Mouse (Mus musculus) heart, embryonic 12.5 days (tissue): ENCODE measurements at regions not wholly inside any gene's neighbourhood (a gene's known extent, or its start where the extent isn't known, plus 50 kb on each side); places are given as distances from the start of the nearest gene placed in this dataset.

ENCODE experiments used
- ATAC-seq: fragments of 200-750 bp; cut with Nextera tagmentation; 2 replicates; pipeline ENCODE4 v1.8.0; 2017; ENCODE audit warnings: moderate TSS enrichment, moderate library complexity; ENCODE audit not compliant: insufficient number of reproducible peaks, low FRiP score
- H3K27ac ChIP-seq: fragments of 300-500 bp; sonication (generic); 2 replicates; pipeline ENCODE4 v1.5.1; 2016; ENCODE audit warnings: mild to moderate bottlenecking, moderate library complexity; ENCODE audit not compliant: poor library complexity, severe bottlenecking
- H3K27me3 ChIP-seq: fragments of 300-500 bp; sonication (generic); replicated peaks from 2 replicates; pipeline ENCODE4 v1.6.1; 2016; ENCODE audit warnings: mild to moderate bottlenecking, moderate library complexity
- H3K36me3 ChIP-seq: fragments of 300-500 bp; sonication (generic); 2 replicates; pipeline ENCODE4 v1.6.1; 2016; ENCODE audit warnings: mild to moderate bottlenecking, moderate library complexity
- H3K4me1 ChIP-seq: fragments of 300-500 bp; sonication (generic); replicated peaks from 2 replicates; pipeline ENCODE4 v1.6.1; 2016; ENCODE audit warnings: mild to moderate bottlenecking
- H3K4me2 ChIP-seq: fragments of 300-500 bp; sonication (generic); 2 replicates; pipeline ENCODE4 v1.6.1; 2016; ENCODE audit warnings: mild to moderate bottlenecking, moderate library complexity
- H3K4me3 ChIP-seq: fragments of 300-500 bp; sonication (generic); 2 replicates; pipeline ENCODE4 v1.5.1; 2016; ENCODE audit warnings: mild to moderate bottlenecking
- H3K9ac ChIP-seq: fragments of 300-500 bp; sonication (generic); 2 replicates; pipeline ENCODE4 v1.6.1; 2016; ENCODE audit warnings: mild to moderate bottlenecking, moderate library complexity
- H3K9me3 ChIP-seq: fragments of 300-500 bp; sonication (generic); replicated peaks from 2 replicates; pipeline ENCODE4 v1.6.1; 2016; ENCODE audit warnings: mild to moderate bottlenecking, moderate library complexity
- WGBS: fragments of 180-500 bp; shearing (Covaris S2); methylation state at CpG from one replicate; pipeline ENCODE4 v1.1.7; 2016; 5-methylcytosine and 5-hydroxymethylcytosine counted together

DNA sequence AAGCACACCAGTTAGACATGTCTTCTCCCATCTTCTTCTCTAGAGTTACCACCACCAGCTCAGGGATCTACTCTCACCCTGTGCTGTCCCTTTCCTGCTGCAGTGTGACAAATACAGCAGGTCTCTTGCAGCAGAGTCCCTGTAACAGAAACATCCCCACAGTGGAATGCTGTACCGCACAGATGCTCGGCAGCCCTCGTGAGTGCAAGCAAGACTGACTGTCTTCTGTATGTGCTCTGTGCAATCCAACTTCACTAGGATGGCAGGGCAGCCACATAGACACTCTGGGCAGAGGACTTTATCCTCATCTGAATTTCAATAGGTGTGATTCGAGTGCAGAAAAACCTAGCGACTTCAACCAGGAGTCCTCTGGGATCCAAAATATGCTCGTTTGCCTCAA, 84.1 kb upstream of the Cxcl12 start:
- Histone ChIP-seq H3K4me3 (no peak overlapping the region), H3K36me3 (no peaks in the 10 kb centered on the region), H3K4me1 (no peaks in the 10 kb centered on the region), H3K27ac (no peak overlapping the region), H3K27me3 (0 out of 2 replicates have a peak, but pooled peaks cover 7% of the 10 kb centered on the region), H3K9ac (no peak overlapping the region), H3K4me2 (no peak overlapping the region), H3K9me3 (no peaks in the 10 kb centered on the region)
- no peak for ATAC-seq
- 53% methylated on average over 6 of the region's 6 CpGs for WGBS

DNA sequence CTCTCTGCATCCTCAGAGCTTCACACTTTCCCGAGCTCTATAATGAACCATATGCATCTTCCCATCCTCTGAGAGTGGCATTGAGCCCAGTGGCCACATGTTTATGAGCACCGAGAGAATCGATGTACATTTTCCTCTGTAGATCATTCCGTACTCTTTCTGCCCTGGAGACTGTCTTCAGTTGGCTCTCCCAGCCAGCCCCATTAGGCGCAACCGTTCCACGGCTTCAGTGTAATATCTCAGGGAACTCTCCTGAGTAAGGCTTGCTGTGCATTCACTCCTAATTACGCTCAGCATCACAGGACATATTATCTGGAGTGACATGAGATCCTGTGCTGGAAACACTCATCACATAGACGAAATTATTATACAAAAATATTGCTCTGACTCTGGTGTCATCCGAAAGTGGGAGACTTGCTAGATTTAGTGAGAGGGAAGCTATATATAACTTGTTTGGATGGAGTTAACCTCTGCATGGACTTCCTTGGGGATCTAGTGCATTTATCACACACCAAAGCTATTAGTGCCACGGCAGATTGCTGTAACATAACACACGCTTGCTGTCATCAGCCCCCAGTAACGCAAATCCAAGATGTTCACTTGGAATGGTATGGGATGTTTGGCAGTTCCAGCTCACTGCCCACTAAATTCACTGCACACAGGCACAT, 83.4 kb upstream of the Cxcl12 start:
- Histone ChIP-seq H3K27me3 (0 out of 2 replicates have a peak, but pooled peaks cover 7% of the 10 kb centered on the region), H3K4me3 (no peak overlapping the region), H3K4me2 (no peak overlapping the region), H3K36me3 (no peaks in the 10 kb centered on the region), H3K27ac (no peak overlapping the region), H3K9ac (no peak overlapping the region; the same call in 1 of the 2 replicates), H3K9me3 (no peaks in the 10 kb centered on the region), H3K4me1 (no peaks in the 10 kb centered on the region)
- WGBS, result 60% methylated on average over 13 of the region's 13 CpGs
- no peak for ATAC-seq

DNA sequence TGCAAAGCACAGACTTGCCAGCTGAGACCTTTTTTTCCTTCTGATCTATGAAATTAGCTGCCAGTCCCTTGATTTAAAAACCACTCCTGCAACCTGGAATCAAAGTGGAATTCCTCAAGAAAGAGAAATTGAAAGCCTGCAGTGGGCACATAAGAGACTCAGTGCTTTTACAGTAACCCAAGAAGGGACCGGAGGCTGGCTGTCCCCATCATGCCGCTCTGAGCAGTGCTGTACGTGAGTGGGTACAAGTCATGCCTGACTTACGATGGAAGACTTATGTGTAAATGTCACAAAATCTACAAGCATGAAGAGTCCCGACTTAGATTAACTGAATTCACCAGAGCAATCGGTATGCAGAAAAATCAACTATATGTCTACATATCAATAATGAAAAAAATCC, 73.6 kb upstream of the Cxcl12 start:
- Histone ChIP-seq H3K27ac (no peak overlapping the region), H3K4me3 (no peak overlapping the region), H3K4me1 (no peaks in the 10 kb centered on the region), H3K9me3 (no peaks in the 10 kb centered on the region), H3K27me3 (no peaks in the 10 kb centered on the region; the same call in 1 of the 2 replicates), H3K9ac (no peak overlapping the region), H3K4me2 (no peak overlapping the region), H3K36me3 (no peaks in the 10 kb centered on the region)
- ATAC-seq, result no peak
- 86% methylated on average over 6 of the region's 6 CpGs for WGBS

DNA sequence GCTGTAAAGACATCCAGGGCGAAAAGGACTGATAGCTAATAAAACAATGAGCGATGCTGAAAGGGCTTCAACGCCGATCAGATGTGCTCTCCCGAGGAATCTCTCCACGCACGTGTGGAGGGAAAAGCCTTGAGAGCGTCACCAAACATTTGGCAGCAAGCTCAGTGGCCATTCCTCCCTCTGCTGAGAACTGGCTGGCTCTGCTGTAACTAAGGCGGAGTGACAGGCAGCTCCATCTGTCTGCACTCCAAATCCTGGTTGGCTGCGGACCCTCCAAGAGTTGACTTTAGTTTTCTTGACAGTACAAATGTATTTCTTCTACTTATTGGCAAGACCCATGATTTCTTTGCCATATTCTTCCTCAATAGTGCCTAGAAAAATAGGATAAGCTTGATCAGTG, 68.5 kb upstream of the Cxcl12 start:
- H3K27me3 ChIP-seq, result no peaks in the 10 kb centered on the region; the same call in 1 of the 2 replicates
- no peak for ATAC-seq
- no peak overlapping the region for H3K4me3 ChIP-seq
- no peaks in the 10 kb centered on the region for H3K9me3 ChIP-seq
- no peak overlapping the region for H3K9ac ChIP-seq
- WGBS, result 42% methylated on average over 10 of the region's 10 CpGs
- H3K4me2 ChIP-seq, result no peak overlapping the region
- H3K27ac ChIP-seq, result no peak overlapping the region
- no peaks in the 10 kb centered on the region for H3K36me3 ChIP-seq
- H3K4me1 ChIP-seq, result no peaks in the 10 kb centered on the region

DNA sequence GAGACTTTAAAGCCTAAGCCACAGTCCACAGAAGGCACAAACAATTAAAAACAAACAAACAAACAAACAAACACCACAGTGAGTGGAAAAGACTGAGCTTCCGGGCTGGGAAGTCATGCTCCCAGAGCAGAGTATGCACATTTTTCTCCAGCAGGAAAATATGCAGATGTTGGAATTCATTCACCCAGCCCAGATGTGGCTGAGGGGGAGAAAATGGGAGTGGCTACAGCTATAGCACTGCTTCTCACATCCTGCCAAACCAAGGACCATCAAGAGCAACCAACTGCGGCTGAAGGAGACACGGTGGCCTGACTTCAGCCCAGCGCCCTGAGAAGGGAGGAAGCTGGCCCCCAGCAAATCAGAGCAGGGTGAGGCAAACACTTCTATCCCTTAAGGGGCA, 65.6 kb upstream of the Cxcl12 start:
- H3K4me1 ChIP-seq, result no peaks in the 10 kb centered on the region
- 77% methylated on average over 4 of the region's 4 CpGs for WGBS
- H3K9ac ChIP-seq, result no peak overlapping the region
- H3K4me2 ChIP-seq, result no peak overlapping the region
- ATAC-seq, result no peak
- no peak overlapping the region for H3K27ac ChIP-seq
- H3K4me3 ChIP-seq, result no peak overlapping the region
- H3K9me3 ChIP-seq, result no peaks in the 10 kb centered on the region
- H3K36me3 ChIP-seq, result no peaks in the 10 kb centered on the region
- no peaks in the 10 kb centered on the region; the same call in 1 of the 2 replicates for H3K27me3 ChIP-seq

DNA sequence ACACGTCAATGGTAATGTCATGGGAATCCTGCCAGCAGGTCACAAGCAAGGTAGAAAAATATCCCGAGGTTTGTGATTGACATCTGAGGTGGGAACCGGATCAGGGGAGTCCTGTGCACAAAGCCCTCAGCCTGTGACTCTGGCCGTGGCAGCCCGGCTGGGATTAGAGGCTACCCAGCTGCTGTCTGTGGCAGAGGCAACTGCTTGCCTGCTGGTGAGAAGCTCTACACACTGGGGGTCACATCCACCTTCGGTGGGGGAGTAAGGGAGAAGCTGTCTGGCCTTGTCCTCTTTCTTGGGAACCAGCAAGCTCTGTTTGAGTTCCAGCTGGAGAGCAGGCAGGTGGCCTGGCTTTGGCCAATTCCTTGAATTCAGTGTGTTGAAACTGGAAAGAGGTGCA, 64.3 kb upstream of the Cxcl12 start:
- Histone ChIP-seq H3K4me2 (no peak overlapping the region), H3K9me3 (no peaks in the 10 kb centered on the region), H3K9ac (no peak overlapping the region), H3K36me3 (no peaks in the 10 kb centered on the region), H3K4me3 (no peak overlapping the region), H3K4me1 (no peaks in the 10 kb centered on the region), H3K27ac (no peak overlapping the region), H3K27me3 (no peaks in the 10 kb centered on the region; the same call in 1 of the 2 replicates)
- WGBS, result 83% methylated on average over 6 of the region's 6 CpGs
- ATAC-seq, result no peak

DNA sequence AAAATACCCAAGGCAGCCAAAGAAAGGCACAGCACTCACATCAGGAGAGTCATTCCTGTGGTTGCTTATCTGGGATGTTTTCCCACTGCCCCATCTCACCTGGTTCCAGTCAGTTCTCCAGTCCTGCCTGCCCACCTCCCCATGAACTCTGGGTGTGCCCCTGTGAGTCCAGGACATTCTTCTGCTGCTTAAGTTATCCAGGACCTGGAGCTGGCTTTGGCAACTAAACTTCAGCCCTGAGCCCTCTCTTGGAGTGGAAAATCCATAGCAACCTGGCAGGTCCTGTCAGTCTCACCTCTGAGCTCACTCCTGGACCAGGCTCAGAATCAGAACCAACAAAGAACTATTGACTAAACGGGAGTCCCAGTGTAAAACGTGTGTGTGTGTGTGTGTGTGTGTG, 63.9 kb upstream of the Cxcl12 start:
- H3K4me3 ChIP-seq, result no peak overlapping the region
- H3K27ac ChIP-seq, result no peak overlapping the region
- WGBS, result 74% methylated on average over 2 of the region's 2 CpGs
- H3K4me2 ChIP-seq, result no peak overlapping the region
- 0 out of 2 replicates have a peak, but pooled peaks cover 3% of the 10 kb centered on the region for H3K27me3 ChIP-seq
- no peaks in the 10 kb centered on the region for H3K36me3 ChIP-seq
- no peaks in the 10 kb centered on the region for H3K9me3 ChIP-seq
- no peak for ATAC-seq
- no peak overlapping the region for H3K9ac ChIP-seq
- no peaks in the 10 kb centered on the region for H3K4me1 ChIP-seq

DNA sequence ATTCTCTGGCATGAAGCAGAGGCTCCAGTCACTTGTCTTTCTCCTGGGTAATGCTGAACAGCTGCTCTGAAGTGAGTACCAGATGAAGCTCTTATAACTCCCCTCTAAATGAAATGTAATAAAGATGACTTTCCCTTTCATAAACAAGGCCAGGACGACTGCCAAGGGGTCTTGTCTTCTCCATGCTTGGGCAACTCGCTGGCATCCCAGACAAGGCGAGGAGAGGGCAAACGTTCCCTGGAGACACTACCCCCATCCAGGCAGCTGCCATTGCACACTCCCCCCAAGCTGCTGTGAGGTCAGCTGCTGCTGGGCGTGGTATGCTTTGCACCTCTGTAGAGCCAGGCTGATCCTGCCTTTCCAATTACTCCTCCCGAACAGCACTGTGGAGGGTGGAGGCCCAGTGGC, 63.1 kb upstream of the Cxcl12 start:
- H3K4me3 ChIP-seq, result no peak overlapping the region
- 61% methylated on average over 6 of the region's 6 CpGs for WGBS
- ATAC-seq, result no peak
- H3K9me3 ChIP-seq, result no peaks in the 10 kb centered on the region
- H3K27ac ChIP-seq, result no peak overlapping the region
- H3K27me3 ChIP-seq, result 0 out of 2 replicates have a peak, but pooled peaks cover 3% of the 10 kb centered on the region
- no peaks in the 10 kb centered on the region for H3K36me3 ChIP-seq
- H3K9ac ChIP-seq, result no peak overlapping the region
- H3K4me2 ChIP-seq, result no peak overlapping the region
- H3K4me1 ChIP-seq, result no peaks in the 10 kb centered on the region

DNA sequence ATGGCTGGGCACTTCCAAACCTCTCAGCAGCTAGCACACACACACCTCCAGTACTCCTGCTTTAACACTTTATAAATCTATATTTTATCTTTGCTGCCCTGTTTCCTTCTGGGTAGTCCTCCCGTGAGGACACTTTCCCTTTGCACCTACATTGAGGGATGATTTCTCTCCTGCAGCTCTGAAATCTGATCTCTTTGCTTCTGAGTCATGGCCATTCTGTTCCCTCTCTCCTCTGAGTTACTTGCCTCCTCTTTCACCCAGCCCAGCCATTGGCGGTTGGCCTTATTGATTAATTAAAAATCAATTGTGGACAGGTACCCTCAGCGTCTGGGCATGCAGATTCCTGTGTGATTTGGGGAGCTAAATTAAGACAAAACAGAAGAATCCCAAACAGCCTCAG, 58.0 kb upstream of the Cxcl12 start:
- ATAC-seq, result no peak
- no peaks in the 10 kb centered on the region for H3K9me3 ChIP-seq
- no peak overlapping the region for H3K27ac ChIP-seq
- H3K4me1 ChIP-seq, result no peaks in the 10 kb centered on the region
- WGBS, result 68% methylated on average over 3 of the region's 3 CpGs
- no peak overlapping the region for H3K4me2 ChIP-seq
- H3K36me3 ChIP-seq, result no peaks in the 10 kb centered on the region
- H3K27me3 ChIP-seq, result 0 out of 2 replicates have a peak, but pooled peaks cover 3% of the 10 kb centered on the region
- no peak overlapping the region for H3K4me3 ChIP-seq
- H3K9ac ChIP-seq, result no peak overlapping the region

DNA sequence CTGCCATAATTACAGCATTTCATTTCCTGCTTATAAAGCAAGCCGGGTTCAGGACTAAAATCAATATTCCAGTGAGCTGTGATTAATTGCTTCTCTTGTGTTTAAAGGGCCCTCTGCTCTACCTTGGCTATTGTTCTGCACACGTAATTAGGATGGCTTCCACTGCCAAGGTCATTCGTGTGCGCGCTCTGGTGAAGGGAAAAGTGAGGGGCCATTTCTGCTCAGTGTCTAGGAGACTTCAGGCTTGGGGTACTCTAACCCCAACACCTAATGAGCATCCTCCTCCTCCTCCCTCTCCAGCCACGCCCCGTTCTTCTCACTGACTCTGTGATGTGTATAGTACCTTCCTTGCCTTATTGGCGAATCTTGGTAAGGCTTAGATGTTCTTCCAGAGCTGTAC, 53.5 kb upstream of the Cxcl12 start:
- WGBS, result 82% methylated on average over 8 of the region's 8 CpGs
- no peak for ATAC-seq
- H3K9ac ChIP-seq, result no peak overlapping the region
- H3K9me3 ChIP-seq, result no peaks in the 10 kb centered on the region
- no peak overlapping the region for H3K4me2 ChIP-seq
- H3K27me3 ChIP-seq, result no peaks in the 10 kb centered on the region
- no peaks in the 10 kb centered on the region for H3K4me1 ChIP-seq
- H3K27ac ChIP-seq, result no peak overlapping the region
- no peaks in the 10 kb centered on the region for H3K36me3 ChIP-seq
- H3K4me3 ChIP-seq, result no peak overlapping the region

DNA sequence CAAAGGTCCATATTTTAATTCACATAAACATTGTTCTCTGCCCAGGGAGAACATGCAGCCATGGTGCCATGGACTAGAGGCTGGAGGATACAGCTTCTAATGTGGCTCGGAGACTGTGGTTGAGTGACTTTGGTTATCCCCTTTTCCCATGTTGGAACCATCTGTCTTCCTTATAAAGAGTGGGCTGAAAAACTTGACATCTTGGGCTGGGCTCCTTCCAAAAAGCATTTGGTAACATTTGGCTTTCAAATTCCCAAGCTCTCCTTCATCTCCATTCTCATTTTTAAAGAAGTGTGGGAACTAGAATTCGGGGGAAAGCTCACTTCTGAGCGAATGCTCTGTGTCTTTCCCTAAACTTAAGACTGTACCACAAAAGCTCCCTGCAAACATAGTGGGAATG, 50.3 kb upstream of the Cxcl12 start:
- Histone ChIP-seq H3K4me3 (no peak overlapping the region), H3K9ac (no peak overlapping the region), H3K4me2 (no peak overlapping the region), H3K9me3 (no peaks in the 10 kb centered on the region), H3K4me1 (no peaks in the 10 kb centered on the region), H3K27ac (no peak overlapping the region), H3K36me3 (no peaks in the 10 kb centered on the region), H3K27me3 (no peaks in the 10 kb centered on the region)
- no peak for ATAC-seq
- 82% methylated on average over 3 of the region's 3 CpGs for WGBS
